Mouse (Mus musculus): ENCODE results near the gene Samt2. TPM values are rescaled to one million over a fixed set of nuclear protein-coding genes. Genes with fewer than 3 reads are reported as not detected.
"Not testable (repeated sequence)": the region's sequence is repeated elsewhere in the genome, so short reads cannot be mapped to it uniquely, and the experiment has no call there.

Gene Samt2
- not detected in 2 replicates for polyA plus RNA-seq (2012; rRNA removed)

GRCm38 (mm10) chrX:154579260-154579659 lies at the start of gene Samt2:
Samt2 (minus strand) TSS chrX:154579360.
- DNase-seq (ENCODE audit: low read depth, low spot score) = not testable (repeated sequence)
- WGBS = 76% methylated on average over 2 of the region's 2 CpGs

Other genes with a start within 250 kb of the Samt2 start
- not detected in 2 replicates for gene 4930524N10Rik, start 236.0 kb downstream of the Samt2 start, polyA plus RNA-seq (2012; rRNA removed)
- gene Samt4, start 97.4 kb downstream of the Samt2 start, polyA plus RNA-seq (2012; rRNA removed) = not detected in 2 replicates

All from large intestine, adult 2 months (tissue).